Mouse (Mus musculus) heart, postnatal 25 days (tissue): ENCODE data around the gene Gm20388. TPM values are rescaled to one million over a fixed set of nuclear protein-coding genes. Genes with fewer than 3 reads are reported as not detected.

Experiments used
- DNase-seq: peaks from one replicate; pipeline ENCODE4 v3.0.0; 2022; ENCODE audit warnings: low spot score
- intact Hi-C: fragments of 180-260 bp; cut with DNase I; formaldehyde crosslinking; loops from one replicate; pipeline ENCODE4 v1.15.1; 2025
- total RNA-seq, 2 experiments: library from RNA; stranded (reverse); gene quantifications; 2 replicates each; pipeline ENCODE4 v1.2.3; 2021

The Gm20388 gene
- total RNA-seq, 2 experiments from 2014 or later: 2.7 TPM; not detected in 1

- intact Hi-C loops: no loop called here
- DNase-seq: no peak
Measured at GRCm38 (mm10) chr8:120525135-120525534, 614.5 kb downstream of the Gm20388 start.

GRCm38 (mm10) chr8:120525832-120526231 is 615.2 kb downstream of the Gm20388 start:
- intact Hi-C loops: no loop called here
- DNase-seq: no peak

GRCm38 (mm10) chr8:120526577-120526976 is 615.9 kb downstream of the Gm20388 start:
- DNase-seq: no peak
- intact Hi-C loops: no loop called here

GRCm38 (mm10) chr8:120528332-120528731 is 617.7 kb downstream of the Gm20388 start:
- no peak for DNase-seq
- intact Hi-C loops: no loop called here

- intact Hi-C loops: no loop called here
- DNase-seq: no peak
Measured at GRCm38 (mm10) chr8:120529226-120529625, 618.6 kb downstream of the Gm20388 start.

GRCm38 (mm10) chr8:120530954-120531656 is 620.5 kb downstream of the Gm20388 start:
- intact Hi-C loops: no loop called here

GRCm38 (mm10) chr8:120531775-120532516 is 621.3 kb downstream of the Gm20388 start:
- intact Hi-C loops: no loop called here
- no peak for DNase-seq

More at GRCm38 (mm10) chr8:120530954-120531656, 620.5 kb downstream of the Gm20388 start:
- DNase-seq: no peak

GRCm38 (mm10) chr8:120532517-120533215 is 622.0 kb downstream of the Gm20388 start:
- intact Hi-C loops: no loop called here
- no peak for DNase-seq

GRCm38 (mm10) chr8:120533380-120533779 is 622.7 kb downstream of the Gm20388 start:
- no peak for DNase-seq
- intact Hi-C loops: no loop called here

- DNase-seq: no peak
- intact Hi-C loops: loop anchor here (2.0 kb wide), 2 partner anchors 41 to 127 kb away; no protein-coding TSS in a partner anchor
Measured at GRCm38 (mm10) chr8:120534080-120534479, 623.4 kb downstream of the Gm20388 start.

GRCm38 (mm10) chr8:120534504-120535368 is 624.1 kb downstream of the Gm20388 start:
- DNase-seq: peak; percentile 66
- intact Hi-C loops: loop anchor here (2.0 to 5.0 kb wide), 3 partner anchors 42 to 207 kb away; no protein-coding TSS in a partner anchor

- intact Hi-C loops: loop anchor here (2.0 to 5.0 kb wide), 3 partner anchors 43 to 208 kb away; no protein-coding TSS in a partner anchor
- DNase-seq: no peak
Measured at GRCm38 (mm10) chr8:120535452-120536305, 625.0 kb downstream of the Gm20388 start.

- intact Hi-C loops: loop anchor here (5.0 kb wide), 1 partner anchor 209 kb away; no protein-coding TSS in a partner anchor
- no peak for DNase-seq
Measured at GRCm38 (mm10) chr8:120536306-120537206, 625.9 kb downstream of the Gm20388 start.

GRCm38 (mm10) chr8:120537207-120537817 is 626.7 kb downstream of the Gm20388 start:
- peak; percentile 76 for DNase-seq
- intact Hi-C loops: loop anchor here (5.0 kb wide), 1 partner anchor 210 kb away; no protein-coding TSS in a partner anchor

GRCm38 (mm10) chr8:120537818-120538396 is 627.3 kb downstream of the Gm20388 start:
- no peak for DNase-seq
- intact Hi-C loops: loop anchor here (5.0 kb wide), 1 partner anchor 211 kb away; no protein-coding TSS in a partner anchor

GRCm38 (mm10) chr8:120538397-120539240 is 628.0 kb downstream of the Gm20388 start:
- peak; percentile 50 for DNase-seq
- intact Hi-C loops: loop anchor here (5.0 kb wide), 1 partner anchor 211 kb away; no protein-coding TSS in a partner anchor
